Mouse (Mus musculus) testis, adult 2 months (tissue): ENCODE data around the gene Clec1b.

ENCODE experiments used
- CTCF ChIP-seq: fragments of 200-500 bp; IDR thresholded peaks from 2 replicates; pipeline ENCODE4 v1.5.1; 2012; ENCODE audit warnings: low read depth, mild to moderate bottlenecking, inconsistent platforms, low read length, moderate library complexity; ENCODE audit not compliant: control insufficient read depth, insufficient read depth, insufficient replicate concordance
- POLR2A ChIP-seq: fragments of 200-500 bp; IDR thresholded peaks from 2 replicates; pipeline ENCODE4 v1.6.1; 2012; ENCODE audit warnings: low read depth, mild to moderate bottlenecking, inconsistent platforms, low read length, moderate library complexity; ENCODE audit not compliant: control insufficient read depth

DNA sequence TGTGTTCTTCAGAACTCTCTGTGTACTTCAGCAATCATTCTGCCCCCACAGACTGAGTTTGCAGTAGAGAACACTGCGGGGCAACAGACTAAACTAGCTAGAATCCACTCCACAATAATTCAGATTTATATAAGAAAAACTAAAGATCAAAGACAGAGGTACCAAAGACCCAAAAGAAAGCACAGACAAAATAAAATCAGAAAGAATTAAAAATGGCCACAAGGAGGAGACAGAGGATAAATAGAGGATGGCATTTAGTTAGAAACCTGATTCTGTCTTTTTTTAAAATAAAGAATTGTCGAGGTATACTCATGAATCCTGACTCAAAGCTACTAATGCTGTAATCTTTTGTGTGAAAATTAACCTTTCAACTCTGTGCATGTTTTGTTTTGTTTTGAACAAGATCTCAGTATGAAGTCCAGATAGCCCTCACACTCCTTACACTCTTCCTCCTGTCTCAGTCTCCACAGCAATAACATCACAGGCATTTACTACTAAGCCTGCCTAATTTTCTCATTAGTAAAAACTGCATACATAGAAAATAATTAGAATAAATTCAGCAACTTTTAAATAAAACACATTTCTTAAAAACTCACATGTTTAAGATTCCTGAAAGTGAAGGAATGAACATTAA, 3.9 kb upstream of the Clec1b start:
- TF ChIP-seq CTCF, result no peak
- TF ChIP-seq POLR2A, result no peak
